In the genomic region with DNA sequence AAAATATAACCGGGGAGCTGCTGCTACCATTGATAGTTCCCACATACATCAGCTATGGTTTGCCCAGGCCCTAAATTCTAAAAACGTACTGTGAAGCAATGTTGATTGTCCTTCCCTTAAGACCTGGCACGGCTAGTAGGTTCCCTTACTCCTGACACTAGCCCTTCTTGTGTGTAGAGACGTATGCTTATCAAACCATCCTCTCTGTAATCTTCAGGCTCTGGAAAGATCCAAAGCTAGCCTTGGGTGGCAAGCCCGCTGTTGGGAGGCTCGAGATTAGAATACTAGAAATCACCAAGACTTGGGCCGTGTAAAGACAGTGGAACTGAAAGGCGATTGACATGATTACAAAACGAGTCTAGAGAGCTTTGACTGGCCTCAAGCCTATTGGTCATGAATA, we compare ENCODE assay signal across 8 mouse cellular contexts. TPM values are rescaled to one million over a fixed set of nuclear protein-coding genes. Genes with fewer than 3 reads are reported as not detected.
A peak's percentile ranks its signal among the peaks of the same experiment; 100 is the strongest.
DNase-seq lines count a peak whose midpoint lies in the region; ATAC-seq and TF ChIP-seq lines count a peak whose summit lies in the region.

No protein-coding gene starts in this region.

- peaks cover 16 to 39% of the 10 kb centered on the region in 2 experiments for H3K36me3 ChIP-seq in CH12.LX (replicated peaks in 1 of 2; ENCODE audit: control insufficient read depth in 1 of 2, insufficient read depth in 1 of 2, low read length in 1 of 2)
- peaks cover 38% of the 10 kb centered on the region for H3K36me3 ChIP-seq in heart, embryonic 15.5 days
- H3K36me3 ChIP-seq in liver, postnatal 0 days (replicated peaks; ENCODE audit: insufficient read depth, low read length) = peaks cover 24% of the 10 kb centered on the region; the same call in 1 of the 2 replicates

- intact Hi-C loops in left cerebral cortex, postnatal 4 days (cut with DNase I) = no loop called here
- intact Hi-C loops in gastrocnemius, postnatal 36 days (cut with DNase I) = no loop called here

- peaks cover 8 to 17% of the 10 kb centered on the region in 2 experiments for H3K4me1 ChIP-seq in CH12.LX (ENCODE audit: control insufficient read depth in 1 of 2, insufficient read depth in 2 of 2)
- peaks cover 14% of the 10 kb centered on the region for H3K4me1 ChIP-seq in heart, embryonic 15.5 days (replicated peaks)
- H3K4me1 ChIP-seq in liver, postnatal 0 days (ENCODE audit: insufficient read depth) = peaks cover 16% of the 10 kb centered on the region

- no peak for TF ChIP-seq POLR2A in CH12.LX (IDR thresholded peaks at IDR 0.05; ENCODE audit: low read depth, low read length)

- peaks cover 2% of the 10 kb centered on the region for H3K27me3 ChIP-seq in CH12.LX (replicated peaks)
- H3K27me3 ChIP-seq in heart, embryonic 15.5 days = no peaks in the 10 kb centered on the region
- no peaks in the 10 kb centered on the region for H3K27me3 ChIP-seq in liver, postnatal 0 days (ENCODE audit: insufficient read depth, low read length)

- WGBS in heart, embryonic 15.5 days = 33% methylated on average over 9 of the region's 9 CpGs
- 34% methylated on average over 9 of the region's 9 CpGs for WGBS in liver, postnatal 0 days (ENCODE audit: insufficient replicate concordance)

- dilution Hi-C loops in CH12.LX (cut with MboI; ENCODE audit: extremely low pct_ligation_motif_present, extremely low pct_unique_long_range_greater_than_20kb, low sequenced_read_pairs) = no loop called here

- no peak for TF ChIP-seq RAD21 in CH12.LX (IDR thresholded peaks at IDR 0.05; ENCODE audit: low read depth, low read length)

- no peak for TF ChIP-seq EP300 in CH12.LX (IDR thresholded peaks at IDR 0.05; ENCODE audit: low read length)
- no peak for TF ChIP-seq EP300 in liver, postnatal 0 days (IDR thresholded peaks at IDR 0.05; ENCODE audit: low read depth)

- peak; percentile 85 for DNase-seq in heart, adult 11 months
- DNase-seq in heart, adult 9 months (ENCODE audit: low spot score in 2 of 2) = no peak
- no peak for DNase-seq in CH12.LX (ENCODE audit: extremely low read depth)
- DNase-seq in liver, postnatal 0 days = no peak
- no peak for DNase-seq in left cerebral cortex, adult 9 months (ENCODE audit: low spot score in 2 of 2)
- DNase-seq in left cerebral cortex, postnatal 4 days = no peak
- DNase-seq in gastrocnemius, postnatal 36 days = no peak

- H3K4me3 ChIP-seq in CH12.LX (replicated peaks in 1 of 3; ENCODE audit: low read depth in 2 of 3, low read length in 2 of 3, poor library complexity in 1 of 3) = peak overlapping the region; percentile 53 to 98 (median 95)
- H3K4me3 ChIP-seq in heart, embryonic 15.5 days = peak overlapping the region; percentile 97
- peak overlapping the region; percentile 83 for H3K4me3 ChIP-seq in liver, postnatal 0 days (ENCODE audit: low read depth, low read length)

- ATAC-seq in heart, embryonic 15.5 days (replicated peaks; ENCODE audit: insufficient number of reproducible peaks, insufficient read depth, low FRiP score, low read depth) = no peak
- ATAC-seq in liver, postnatal 0 days = no peak

- H3K9ac ChIP-seq in CH12.LX (ENCODE audit: insufficient read depth, low read depth) = peak overlapping the region; percentile 97
- H3K9ac ChIP-seq in heart, embryonic 15.5 days = peak overlapping the region; percentile 94
- H3K9ac ChIP-seq in liver, postnatal 0 days (replicated peaks) = peak overlapping the region; percentile 74

- in situ Hi-C loops in CH12.LX (cut with MboI; ENCODE audit: low pct_ligation_motif_present, low pct_unique_long_range_greater_than_20kb, low sequenced_read_pairs) = loop anchor here (25.0 kb wide), 1 partner anchor 1133 kb away; no protein-coding TSS in a partner anchor

- no peak overlapping the region for H3K27ac ChIP-seq in CH12.LX (ENCODE audit: insufficient read depth, low read depth)
- peak overlapping the region; percentile 89; the same call in 1 of the 2 replicates for H3K27ac ChIP-seq in heart, embryonic 15.5 days
- H3K27ac ChIP-seq in liver, postnatal 0 days (ENCODE audit: low read depth) = no peak overlapping the region

- H3K79me2 ChIP-seq in CH12.LX (replicated peaks; ENCODE audit: control insufficient read depth, extremely low read depth, insufficient read depth, poor library complexity, severe bottlenecking) = peaks cover 11% of the 10 kb centered on the region

- no peak for TF ChIP-seq CTCF in CH12.LX (conservative IDR thresholded peaks at IDR 0.05 in 1 of 2, IDR thresholded peaks at IDR 0.05 in 1 of 2; ENCODE audit: low read depth in 2 of 2, low read length in 2 of 2)
- TF ChIP-seq CTCF in liver, postnatal 0 days (IDR thresholded peaks at IDR 0.05; ENCODE audit: low read depth) = no peak

- H3K4me2 ChIP-seq in CH12.LX (ENCODE audit: insufficient read depth, low read depth, poor library complexity, severe bottlenecking) = peak overlapping the region; percentile 98
- peak overlapping the region; percentile 89 for H3K4me2 ChIP-seq in heart, embryonic 15.5 days
- peak overlapping the region; percentile 91 for H3K4me2 ChIP-seq in liver, postnatal 0 days (ENCODE audit: low read depth, low read length)

- H3K9me3 ChIP-seq in CH12.LX (replicated peaks; ENCODE audit: low read length) = no peaks in the 10 kb centered on the region
- H3K9me3 ChIP-seq in heart, embryonic 15.5 days (replicated peaks) = no peaks in the 10 kb centered on the region
- H3K9me3 ChIP-seq in liver, postnatal 0 days (ENCODE audit: low read length) = no peaks in the 10 kb centered on the region

TF ChIP-seq in CH12.LX, 34 proteins besides CTCF, POLR2A, EP300 and RAD21:
- TF ChIP-seq PAX5 (IDR thresholded peaks at IDR 0.05; ENCODE audit: low read length) (no peak), MAX (IDR thresholded peaks at IDR 0.05; ENCODE audit: low read length) (no peak), MYC (IDR thresholded peaks at IDR 0.05; ENCODE audit: low read depth, low read length) (no peak), ZKSCAN1 (IDR thresholded peaks at IDR 0.05; ENCODE audit: borderline replicate concordance, low read depth, low read length) (no peak), SIN3A (IDR thresholded peaks at IDR 0.05; ENCODE audit: low read length) (no peak), NELFE (IDR thresholded peaks at IDR 0.05; ENCODE audit: low read depth, low read length) (no peak), ZMIZ1 (IDR thresholded peaks at IDR 0.05; ENCODE audit: low read depth, low read length) (no peak)

RNA-seq across cellular contexts. Expression of a gene that starts 1.2 kb away (rescaled TPM):
- total RNA-seq in CH12.LX (2012; rRNA removed) (6.2 and 6.9 TPM in 2 replicates), CH12.LX (2014; rRNA removed) (9.9 and 10.1 TPM in 2 replicates)
- 9.9 and 10.2 TPM in 2 replicates for polyA plus RNA-seq in CH12.LX (2012; ENCODE audit: insufficient read length, low read depth)
- polyA plus RNA-seq in heart, embryonic 15.5 days (2015; fragmentation: Nextera tagmentation; extraction: Ambion mirVana) = 9.3 and 9.5 TPM in 2 replicates
- 4.4 TPM in 2 replicates for polyA plus RNA-seq in liver, postnatal 0 days (2015; fragmentation: Nextera tagmentation; extraction: Ambion mirVana)
- total RNA-seq in left cerebral cortex, postnatal 4 days (2021) = 10 to 100 TPM; 71.4 to 75.7 TPM
- 10 to 100 TPM; 22.4 to 25.4 TPM for total RNA-seq in gastrocnemius, postnatal 36 days (2021)

RNA-seq across cellular contexts. Expression of a gene that starts 57.2 kb away (rescaled TPM):
- total RNA-seq in CH12.LX (2012; rRNA removed) (60.6 and 73.6 TPM in 2 replicates), CH12.LX (2014; rRNA removed) (91.3 and 91.5 TPM in 2 replicates)
- polyA plus RNA-seq in CH12.LX (2012; ENCODE audit: insufficient read length, low read depth) = 79.2 and 118 TPM in 2 replicates
- 10.3 and 14.3 TPM in 2 replicates for polyA plus RNA-seq in heart, embryonic 15.5 days (2015; fragmentation: Nextera tagmentation; extraction: Ambion mirVana)
- polyA plus RNA-seq in liver, postnatal 0 days (2015; fragmentation: Nextera tagmentation; extraction: Ambion mirVana) = 6.6 and 8.0 TPM in 2 replicates
- 10 to 100 TPM; 87.6 to 88.3 TPM for total RNA-seq in left cerebral cortex, postnatal 4 days (2021)
- total RNA-seq in gastrocnemius, postnatal 36 days (2021) = 10 to 100 TPM; 40.1 to 43.8 TPM
